22 mouse cellular contexts compared by ENCODE assay signal in the genomic region with DNA sequence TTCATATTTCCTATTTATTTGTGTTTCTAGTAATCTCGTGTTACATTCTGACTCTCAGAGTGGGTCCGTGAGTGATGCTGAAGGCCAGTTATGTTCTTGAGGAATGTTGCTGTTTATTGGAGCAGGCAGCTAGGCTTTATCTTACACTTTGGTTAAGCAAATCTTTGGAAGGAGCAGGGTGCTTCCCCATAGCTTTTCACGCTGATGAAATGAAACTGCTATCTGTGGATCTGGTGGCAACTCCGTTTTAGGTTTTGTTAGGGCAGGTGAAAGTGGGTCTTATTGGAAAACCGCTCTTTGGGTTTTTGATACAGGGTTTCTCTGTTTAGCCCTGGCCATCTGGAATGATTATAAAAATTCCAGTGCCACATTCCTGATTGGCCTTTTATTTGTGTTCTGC. TPM values are rescaled to one million over a fixed set of nuclear protein-coding genes. Genes with fewer than 3 reads are reported as not detected.
DNase-seq lines count a peak whose midpoint lies in the region; ATAC-seq lines count a peak whose summit lies in the region.
"Had no signal": no experiment of that assay in that cellular context is flagged by ENCODE, and none has a peak within 500 bp of the region (broad histone marks: within the 10 kb centered on the region; RNA-seq: fewer than 3 reads in every experiment).

No protein-coding gene starts in this region.

- 23% methylated on average over 5 of the region's 5 CpGs for WGBS in hindbrain, embryonic 13.5 days
- WGBS in hindbrain, embryonic 14.5 days, result 18% methylated on average over 5 of the region's 5 CpGs
- 33% methylated on average over 5 of the region's 5 CpGs for WGBS in neural tube, embryonic 13.5 days

- H3K36me3 ChIP-seq in hindbrain, embryonic 13.5 days, result peaks cover 28% of the 10 kb centered on the region
- H3K36me3 ChIP-seq in hindbrain, embryonic 14.5 days (replicated peaks; ENCODE audit: control insufficient read depth, insufficient read depth), result peaks cover 29% of the 10 kb centered on the region
- H3K36me3 ChIP-seq in neural tube, embryonic 13.5 days, result peaks cover 28% of the 10 kb centered on the region

- no peak overlapping the region for H3K4me2 ChIP-seq in hindbrain, embryonic 13.5 days
- H3K4me2 ChIP-seq in hindbrain, embryonic 14.5 days (replicated peaks), result no peak overlapping the region
- no peak overlapping the region for H3K4me2 ChIP-seq in neural tube, embryonic 13.5 days
- H3K4me2 ChIP-seq: embryonic facial prominence, embryonic 12.5 days; embryonic facial prominence, embryonic 15.5 days; forebrain, embryonic 13.5 days; heart, embryonic 11.5 days; hindbrain, embryonic 15.5 days had no signal

- DNase-seq in hindbrain, embryonic 14.5 days (ENCODE audit: low spot score), result no peak
- no peak for DNase-seq in neural tube, embryonic 10.5 days (ENCODE audit: extremely low spot score, low spot score)
- peak; percentile 38 for DNase-seq in NIH3T3 (ENCODE audit: low read depth)
- DNase-seq in urinary bladder, postnatal 14 days (ENCODE audit: low spot score), result no peak
- DNase-seq: adrenal gland, adult 2 months; adrenal gland, postnatal 14 days; cerebellum, adult 11 months; cerebellum, adult 2 months; cerebellum, adult 9-11 months; cerebellum, postnatal 25 days; gastrocnemius, postnatal 10 days; gastrocnemius, postnatal 36 days had no signal

- H3K9ac ChIP-seq in hindbrain, embryonic 13.5 days, result 0 out of 2 replicates have a peak overlapping the region, but pooled peaks have one; percentile 9
- H3K9ac ChIP-seq in hindbrain, embryonic 14.5 days, result no peak overlapping the region
- H3K9ac ChIP-seq in neural tube, embryonic 13.5 days, result peak overlapping the region; percentile 17; the same call in 1 of the 2 replicates
- H3K9ac ChIP-seq: embryonic facial prominence, embryonic 12.5 days; embryonic facial prominence, embryonic 15.5 days; forebrain, embryonic 13.5 days; hindbrain, embryonic 15.5 days had no signal

- ATAC-seq in hindbrain, embryonic 13.5 days (ENCODE audit: low FRiP score), result no peak
- ATAC-seq in hindbrain, embryonic 14.5 days (ENCODE audit: low FRiP score), result no peak
- ATAC-seq in neural tube, embryonic 13.5 days (ENCODE audit: low read depth), result no peak
- ATAC-seq: CD4-positive, CD25-positive, alpha-beta regulatory T cell, adult 4 months; forebrain, embryonic 13.5 days; forebrain, embryonic 16.5 days had no signal

- H3K27ac ChIP-seq in hindbrain, embryonic 13.5 days, result no peak overlapping the region
- H3K27ac ChIP-seq in hindbrain, embryonic 14.5 days, result no peak overlapping the region
- H3K27ac ChIP-seq in neural tube, embryonic 13.5 days (replicated peaks), result no peak overlapping the region
- H3K27ac ChIP-seq: embryonic facial prominence, embryonic 12.5 days; embryonic facial prominence, embryonic 15.5 days; forebrain, embryonic 13.5 days; hindbrain, embryonic 10.5 days; hindbrain, embryonic 15.5 days had no signal

- no peaks in the 10 kb centered on the region for H3K27me3 ChIP-seq in hindbrain, embryonic 13.5 days
- no peaks in the 10 kb centered on the region for H3K27me3 ChIP-seq in hindbrain, embryonic 14.5 days (ENCODE audit: control insufficient read depth, insufficient read depth, low read length)
- H3K27me3 ChIP-seq in neural tube, embryonic 13.5 days, result no peaks in the 10 kb centered on the region
- H3K27me3 ChIP-seq: embryonic facial prominence, embryonic 12.5 days; embryonic facial prominence, embryonic 15.5 days; forebrain, embryonic 13.5 days; hindbrain, embryonic 15.5 days had no signal

- peaks cover 33% of the 10 kb centered on the region for H3K4me1 ChIP-seq in hindbrain, embryonic 13.5 days (replicated peaks)
- H3K4me1 ChIP-seq in hindbrain, embryonic 14.5 days (replicated peaks; ENCODE audit: control insufficient read depth, insufficient read depth, low read length), result peaks cover 26% of the 10 kb centered on the region
- peaks cover 43% of the 10 kb centered on the region for H3K4me1 ChIP-seq in neural tube, embryonic 13.5 days (replicated peaks)

- no peak overlapping the region for H3K4me3 ChIP-seq in hindbrain, embryonic 13.5 days
- H3K4me3 ChIP-seq in hindbrain, embryonic 14.5 days (replicated peaks; ENCODE audit: low read length), result no peak overlapping the region
- no peak overlapping the region for H3K4me3 ChIP-seq in neural tube, embryonic 13.5 days
- H3K4me3 ChIP-seq: embryonic facial prominence, embryonic 12.5 days; embryonic facial prominence, embryonic 15.5 days; forebrain, embryonic 13.5 days; hindbrain, embryonic 10.5 days; hindbrain, embryonic 15.5 days had no signal

- no peaks in the 10 kb centered on the region for H3K9me3 ChIP-seq in hindbrain, embryonic 13.5 days
- H3K9me3 ChIP-seq in hindbrain, embryonic 14.5 days (ENCODE audit: control insufficient read depth, low read length), result no peaks in the 10 kb centered on the region
- H3K9me3 ChIP-seq in neural tube, embryonic 13.5 days, result no peaks in the 10 kb centered on the region
- H3K9me3 ChIP-seq: embryonic facial prominence, embryonic 12.5 days; embryonic facial prominence, embryonic 15.5 days; forebrain, embryonic 13.5 days; hindbrain, embryonic 10.5 days; hindbrain, embryonic 15.5 days had no signal

RNA-seq across cellular contexts. Expression of gene Zkscan6, which starts 5.1 kb away (rescaled TPM):
- polyA plus RNA-seq in hindbrain, embryonic 13.5 days (2015; fragmentation: Nextera tagmentation; extraction: Ambion mirVana), result 19.8 and 21.7 TPM in 2 replicates
- 15.2 and 17.3 TPM in 2 replicates for polyA plus RNA-seq in hindbrain, embryonic 14.5 days (2014; fragmentation: Nextera tagmentation; extraction: Ambion mirVana)
- 19.6 and 20.3 TPM in 2 replicates for polyA plus RNA-seq in neural tube, embryonic 13.5 days (2015; fragmentation: Nextera tagmentation; extraction: Ambion mirVana)

RNA-seq across cellular contexts. Expression of gene Map2k4, which starts 24.0 kb away (rescaled TPM):
- 77.5 and 82.0 TPM in 2 replicates for polyA plus RNA-seq in hindbrain, embryonic 13.5 days (2015; fragmentation: Nextera tagmentation; extraction: Ambion mirVana)
- polyA plus RNA-seq in hindbrain, embryonic 14.5 days (2014; fragmentation: Nextera tagmentation; extraction: Ambion mirVana), result 117 and 132 TPM in 2 replicates
- 80.9 and 93.9 TPM in 2 replicates for polyA plus RNA-seq in neural tube, embryonic 13.5 days (2015; fragmentation: Nextera tagmentation; extraction: Ambion mirVana)
